Mouse (Mus musculus) myocyte (in vitro differentiated cells): ENCODE data around the gene Myo6. TPM values are rescaled to one million over a fixed set of nuclear protein-coding genes. Genes with fewer than 3 reads are reported as not detected.

Experiments used
- H3K27me3 ChIP-seq: one replicate; pipeline ENCODE4 v1.6.1; 2011; ENCODE audit not compliant: control insufficient read depth, insufficient read depth, insufficient read length
- H3K36me3 ChIP-seq: one replicate; pipeline ENCODE4 v1.6.1; 2011; ENCODE audit not compliant: control insufficient read depth, insufficient read depth
- H3K4me2 ChIP-seq: one replicate; pipeline ENCODE4 v1.6.1; 2011; ENCODE audit warnings: low read depth, control low read depth
- H3K4me3 ChIP-seq: one replicate; pipeline ENCODE4 v1.5.1; 2011; ENCODE audit warnings: mild to moderate bottlenecking, control low read depth, moderate library complexity
- H3K79me2 ChIP-seq: one replicate; pipeline ENCODE4 v1.6.1; 2011; ENCODE audit not compliant: control insufficient read depth, insufficient read depth
- H3ac ChIP-seq: one replicate; pipeline ENCODE4 v1.6.1; 2011; ENCODE audit not compliant: control insufficient read depth, insufficient read length
- CEBPB ChIP-seq: IDR thresholded peaks from 2 replicates; pipeline ENCODE4 v1.6.1; 2011; ENCODE audit warnings: mild to moderate bottlenecking, moderate library complexity; ENCODE audit not compliant: poor library complexity, insufficient read depth, severe bottlenecking
- E2F4 ChIP-seq: IDR thresholded peaks from one replicate; pipeline ENCODE4 v1.6.1; 2011; ENCODE audit warnings: mild to moderate bottlenecking, control low read depth, moderate library complexity; ENCODE audit not compliant: insufficient read depth
- MAX ChIP-seq: IDR thresholded peaks from one replicate; pipeline ENCODE4 v1.6.1; 2011; ENCODE audit warnings: low read depth, mild to moderate bottlenecking, control low read depth
- MYOD1 ChIP-seq, 3 experiments: IDR thresholded peaks; one replicate each; pipeline ENCODE4 v1.6.1; 2011; ENCODE audit warnings: control low read depth in 2 of 3, low read depth in 2 of 3, mild to moderate bottlenecking in 2 of 3, moderate library complexity in 1 of 3; ENCODE audit not compliant: insufficient read length in 2 of 3, control insufficient read depth in 1 of 3
- MYOG ChIP-seq, 3 experiments: IDR thresholded peaks; one replicate each; pipeline ENCODE4 v1.6.1; 2011; ENCODE audit warnings: control low read depth in 2 of 3, low read depth in 2 of 3, mild to moderate bottlenecking in 2 of 3; ENCODE audit not compliant: insufficient read length in 2 of 3, control insufficient read depth in 1 of 3, insufficient read depth in 1 of 3
- POLR2A ChIP-seq: IDR thresholded peaks from one replicate; pipeline ENCODE4 v1.6.1; 2011; ENCODE audit warnings: low read depth, mild to moderate bottlenecking, control low read depth, moderate library complexity; ENCODE audit not compliant: insufficient read length
- POLR2AphosphoS2 ChIP-seq: IDR thresholded peaks from one replicate; pipeline ENCODE4 v1.6.1; 2011; ENCODE audit warnings: low read depth, control low read depth; ENCODE audit not compliant: insufficient read length
- REST ChIP-seq: IDR thresholded peaks from one replicate; pipeline ENCODE4 v1.6.1; 2011; ENCODE audit warnings: mild to moderate bottlenecking, control low read depth, moderate library complexity; ENCODE audit not compliant: insufficient read depth, insufficient read length
- SRF ChIP-seq: IDR thresholded peaks from one replicate; pipeline ENCODE4 v1.6.1; 2011; ENCODE audit warnings: low read depth; ENCODE audit not compliant: control insufficient read depth, insufficient read length
- TCF12 ChIP-seq: IDR thresholded peaks from one replicate; pipeline ENCODE4 v1.6.1; 2011; ENCODE audit warnings: mild to moderate bottlenecking, control low read depth; ENCODE audit not compliant: poor library complexity, insufficient read depth, severe bottlenecking
- TCF3 ChIP-seq: IDR thresholded peaks from one replicate; pipeline ENCODE4 v1.6.1; 2011; ENCODE audit warnings: low read depth, control low read depth; ENCODE audit not compliant: insufficient read length
- USF1 ChIP-seq: IDR thresholded peaks from one replicate; pipeline ENCODE4 v1.6.1; 2011; ENCODE audit warnings: low read depth, mild to moderate bottlenecking, control low read depth, moderate library complexity
- polyA plus RNA-seq: library from polyadenylated mRNA; unstranded; fragments of >200 nt; fragmentation: generic; extraction: Trizol; gene quantifications from one replicate; pipeline ENCODE4 v1.2.1, GENCODE M21; 2012; ENCODE audit warnings: missing spikeins

The Myo6 gene
- polyA plus RNA-seq, 1 experiment: 4.1 TPM

GRCm38 (mm10) chr9:80253241-80253640 is 88.4 kb downstream of the Myo6 start:
- H3K4me3 ChIP-seq: no peak overlapping the region
- no peak overlapping the region for H3K4me2 ChIP-seq
- no peaks in the 10 kb centered on the region for H3K36me3 ChIP-seq
- no peaks in the 10 kb centered on the region for H3K79me2 ChIP-seq
- no peaks in the 10 kb centered on the region for H3K27me3 ChIP-seq
- TF ChIP-seq REST (no peak), MAX (no peak), TCF3 (no peak), POLR2A (no peak), MYOG (IDR thresholded peaks at IDR 0.05; ENCODE audit: control insufficient read depth in 1 of 3, insufficient read depth in 1 of 3, insufficient read length in 2 of 3, low read depth in 2 of 3) (no peak), SRF (no peak), USF1 (no peak), TCF12 (no peak), POLR2AphosphoS2 (no peak), MYOD1 (IDR thresholded peaks at IDR 0.05; ENCODE audit: control insufficient read depth in 1 of 3, insufficient read length in 2 of 3, low read depth in 2 of 3) (no peak), CEBPB (no peak), E2F4 (no peak)
- H3ac ChIP-seq: no peak overlapping the region

DNA sequence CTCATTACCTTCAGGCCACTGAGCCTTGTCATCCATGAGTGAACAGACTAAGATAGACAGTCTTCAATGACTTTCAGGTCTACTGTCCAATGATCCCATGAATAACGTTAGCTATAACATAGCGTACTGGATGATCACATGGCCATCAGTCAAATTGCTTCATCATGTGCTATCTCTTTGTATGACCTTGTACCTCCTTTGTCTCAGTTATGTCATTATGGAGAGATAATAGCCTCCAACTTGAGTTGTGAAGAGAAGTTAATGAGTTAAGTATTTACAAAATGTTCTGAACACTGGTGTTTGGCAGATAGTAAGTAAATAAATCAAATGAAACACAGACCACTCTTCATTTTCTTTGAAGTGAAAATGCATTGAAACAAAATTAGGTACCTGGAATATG is 91.7 kb downstream of the Myo6 start:
- no peak for TF ChIP-seq E2F4
- no peak for TF ChIP-seq MYOD1 (IDR thresholded peaks at IDR 0.05; ENCODE audit: control insufficient read depth in 1 of 3, insufficient read length in 2 of 3, low read depth in 2 of 3)
- TF ChIP-seq CEBPB: no peak
- TF ChIP-seq MYOG (IDR thresholded peaks at IDR 0.05; ENCODE audit: control insufficient read depth in 1 of 3, insufficient read depth in 1 of 3, insufficient read length in 2 of 3, low read depth in 2 of 3): no peak
- TF ChIP-seq SRF: no peak
- no peak for TF ChIP-seq TCF3
- no peak for TF ChIP-seq USF1
- no peak for TF ChIP-seq POLR2A
- no peak for TF ChIP-seq POLR2AphosphoS2
- TF ChIP-seq MAX: no peak
- TF ChIP-seq REST: no peak
- no peak for TF ChIP-seq TCF12
- Histone ChIP-seq H3ac (no peak overlapping the region), H3K4me2 (no peak overlapping the region), H3K79me2 (no peaks in the 10 kb centered on the region), H3K4me3 (no peak overlapping the region), H3K36me3 (no peaks in the 10 kb centered on the region), H3K27me3 (no peaks in the 10 kb centered on the region)

DNA sequence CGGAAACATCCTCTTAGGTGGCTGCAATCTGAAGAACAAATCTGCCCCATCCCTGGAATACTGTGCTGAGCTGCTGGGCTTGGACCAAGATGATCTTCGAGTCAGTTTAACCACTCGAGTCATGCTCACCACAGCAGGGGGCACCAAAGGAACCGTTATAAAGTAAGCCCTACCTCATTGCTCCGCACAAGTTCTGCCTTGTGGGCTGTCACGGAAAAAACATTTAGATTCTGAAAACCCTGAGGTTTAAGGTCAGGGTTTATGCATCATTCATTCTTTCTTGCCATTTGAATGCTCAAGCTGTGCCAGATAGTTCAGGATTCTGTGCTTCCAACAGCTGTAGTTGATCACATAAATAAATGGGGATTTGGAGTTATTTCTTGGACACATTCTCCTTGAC is 93.6 kb downstream of the Myo6 start:
- Histone ChIP-seq H3K27me3 (no peaks in the 10 kb centered on the region), H3K4me3 (no peak overlapping the region), H3K36me3 (no peaks in the 10 kb centered on the region), H3K4me2 (no peak overlapping the region), H3ac (no peak overlapping the region), H3K79me2 (no peaks in the 10 kb centered on the region)
- TF ChIP-seq MYOD1 (IDR thresholded peaks at IDR 0.05; ENCODE audit: control insufficient read depth in 1 of 3, insufficient read length in 2 of 3, low read depth in 2 of 3) (no peak), MYOG (IDR thresholded peaks at IDR 0.05; ENCODE audit: control insufficient read depth in 1 of 3, insufficient read depth in 1 of 3, insufficient read length in 2 of 3, low read depth in 2 of 3) (no peak), TCF3 (no peak), REST (no peak), E2F4 (no peak)

DNA sequence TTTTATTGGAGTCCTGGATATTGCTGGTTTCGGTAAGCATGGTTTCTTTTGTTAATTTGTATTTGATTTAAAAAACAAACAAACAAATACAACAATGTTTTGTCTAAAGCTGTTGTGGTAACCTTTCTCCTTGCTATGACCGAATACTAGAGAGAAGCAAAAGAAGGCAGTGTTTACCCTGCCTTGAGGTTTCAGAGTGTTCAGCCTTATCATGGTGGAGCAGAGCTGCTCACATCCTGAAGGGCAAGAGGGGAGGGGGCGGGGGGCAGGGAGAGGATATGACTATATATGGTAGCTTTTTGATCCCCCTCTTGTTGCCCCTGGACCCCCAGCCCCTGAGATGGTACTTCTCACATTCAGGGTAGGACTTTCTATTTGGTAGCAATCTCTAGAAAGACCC is 96.1 kb downstream of the Myo6 start:
- TF ChIP-seq POLR2AphosphoS2 (no peak), CEBPB (no peak), POLR2A (no peak), TCF12 (no peak), REST (no peak), MYOD1 (IDR thresholded peaks at IDR 0.05; ENCODE audit: control insufficient read depth in 1 of 3, insufficient read length in 2 of 3, low read depth in 2 of 3) (no peak), USF1 (no peak), TCF3 (no peak), MAX (no peak), MYOG (IDR thresholded peaks at IDR 0.05; ENCODE audit: control insufficient read depth in 1 of 3, insufficient read depth in 1 of 3, insufficient read length in 2 of 3, low read depth in 2 of 3) (no peak)
- H3K79me2 ChIP-seq: no peaks in the 10 kb centered on the region
- no peaks in the 10 kb centered on the region for H3K36me3 ChIP-seq
- H3K4me3 ChIP-seq: no peak overlapping the region
- no peak overlapping the region for H3K4me2 ChIP-seq
- no peak overlapping the region for H3ac ChIP-seq
- no peaks in the 10 kb centered on the region for H3K27me3 ChIP-seq

DNA sequence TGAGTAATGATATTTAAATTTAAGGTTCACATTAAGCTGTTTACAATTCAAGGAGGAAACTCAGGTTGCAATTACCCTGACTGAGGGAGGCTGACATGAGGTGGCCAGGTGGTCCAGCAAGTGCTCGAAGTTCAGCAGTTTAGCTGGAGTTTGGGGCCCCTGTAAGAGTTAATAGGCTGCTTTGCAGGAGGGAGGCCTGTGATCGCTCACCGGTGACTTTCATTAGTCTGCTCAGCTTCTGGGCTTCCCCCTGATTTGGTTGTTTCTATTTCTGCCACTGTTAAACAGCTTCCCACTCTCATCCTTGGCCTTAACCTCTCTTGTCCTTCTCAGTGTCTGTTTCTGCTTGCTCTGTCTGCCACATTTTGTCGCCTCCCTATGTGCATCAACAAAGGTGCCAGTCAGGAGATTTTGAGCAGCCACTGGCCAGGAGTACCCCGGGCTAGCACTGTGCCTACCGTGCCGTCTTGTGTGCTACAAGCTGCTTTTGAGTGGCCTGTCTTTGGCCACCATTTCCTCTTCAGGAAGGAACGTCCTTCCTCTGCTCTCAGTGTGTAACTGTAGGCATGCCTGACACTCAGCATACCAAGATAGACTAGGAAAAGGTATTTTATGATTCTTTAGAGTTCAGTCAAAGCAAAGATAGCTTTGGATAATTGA is 97.7 kb downstream of the Myo6 start:
- Histone ChIP-seq H3K4me3 (no peak overlapping the region), H3K79me2 (no peaks in the 10 kb centered on the region), H3K27me3 (no peaks in the 10 kb centered on the region), H3ac (no peak overlapping the region), H3K36me3 (no peaks in the 10 kb centered on the region), H3K4me2 (no peak overlapping the region)
- TF ChIP-seq POLR2AphosphoS2: no peak
- TF ChIP-seq MYOG (IDR thresholded peaks at IDR 0.05; ENCODE audit: control insufficient read depth in 1 of 3, insufficient read depth in 1 of 3, insufficient read length in 2 of 3, low read depth in 2 of 3): no peak
- TF ChIP-seq TCF12: no peak
- TF ChIP-seq E2F4: no peak
- TF ChIP-seq MAX: no peak
- TF ChIP-seq SRF: no peak
- no peak for TF ChIP-seq TCF3
- TF ChIP-seq REST: no peak
- no peak for TF ChIP-seq USF1
- TF ChIP-seq POLR2A: no peak
- TF ChIP-seq MYOD1 (IDR thresholded peaks at IDR 0.05; ENCODE audit: control insufficient read depth in 1 of 3, insufficient read length in 2 of 3, low read depth in 2 of 3): no peak
- TF ChIP-seq CEBPB: no peak
